Mouse (Mus musculus) neural tube, embryonic 15.5 days (tissue): Measurements from ENCODE around the gene Ms4a13. TPM values are rescaled to one million over a fixed set of nuclear protein-coding genes. Genes with fewer than 3 reads are reported as not detected.
A peak's percentile ranks its signal among the peaks of the same experiment; 100 is the strongest.
"Not testable (repeated sequence)": the region's sequence is repeated elsewhere in the genome, so short reads cannot be mapped to it uniquely, and the experiment has no call there.

Experiments used
- ATAC-seq: fragments of 200-750 bp; cut with Nextera tagmentation; 2 replicates; pipeline ENCODE4 v1.8.0; 2017; ENCODE audit warnings: mild to moderate bottlenecking, moderate TSS enrichment, moderate library complexity; ENCODE audit not compliant: low FRiP score
- H3K27ac ChIP-seq: fragments of 300-500 bp; sonication (generic); replicated peaks from 2 replicates; pipeline ENCODE4 v1.5.1; 2015; ENCODE audit warnings: mild to moderate bottlenecking, inconsistent platforms
- H3K27me3 ChIP-seq: fragments of 300-500 bp; sonication (generic); replicated peaks from 2 replicates; pipeline ENCODE4 v1.6.1; 2015; ENCODE audit warnings: inconsistent platforms
- H3K36me3 ChIP-seq: fragments of 300-500 bp; sonication (generic); 2 replicates; pipeline ENCODE4 v1.6.1; 2015; ENCODE audit warnings: inconsistent platforms
- H3K4me1 ChIP-seq: fragments of 300-500 bp; sonication (generic); 2 replicates; pipeline ENCODE4 v1.6.1; 2015; ENCODE audit warnings: inconsistent platforms
- H3K4me2 ChIP-seq: fragments of 300-500 bp; sonication (generic); 2 replicates; pipeline ENCODE4 v1.6.1; 2015; ENCODE audit warnings: inconsistent platforms, mild to moderate bottlenecking, moderate library complexity
- H3K4me3 ChIP-seq: fragments of 300-500 bp; sonication (generic); replicated peaks from 2 replicates; pipeline ENCODE4 v1.5.1; 2015; ENCODE audit warnings: mild to moderate bottlenecking, inconsistent platforms
- H3K9ac ChIP-seq: fragments of 300-500 bp; sonication (generic); replicated peaks from 2 replicates; pipeline ENCODE4 v1.6.1; 2015; ENCODE audit warnings: mild to moderate bottlenecking, inconsistent platforms
- H3K9me3 ChIP-seq: fragments of 300-500 bp; sonication (generic); replicated peaks from 2 replicates; pipeline ENCODE4 v1.6.1; 2016; ENCODE audit warnings: inconsistent platforms
- WGBS: fragments of 180-500 bp; shearing (Covaris S2); methylation state at CpG from one replicate; pipeline ENCODE4 v1.1.7; 2015; ENCODE audit warnings: mixed read lengths; 5-methylcytosine and 5-hydroxymethylcytosine counted together
- polyA plus RNA-seq: library from polyadenylated mRNA; unstranded; fragments of >200 nt; fragmentation: Nextera tagmentation; extraction: Ambion mirVana; gene quantifications from 2 replicates; pipeline ENCODE4 v1.2.1, GENCODE M21; 2015

Ms4a13 gene
- not detected in 2 replicates for polyA plus RNA-seq

- Histone ChIP-seq H3K4me2 (no peak within 1 kb of the TSS), H3K4me3 (no peak within 1 kb of the TSS), H3K27ac (no peak within 1 kb of the TSS), H3K27me3 (no peaks in the 10 kb centered on the region), H3K4me1 (no peaks in the 10 kb centered on the region), H3K36me3 (no peaks in the 10 kb centered on the region), H3K9ac (no peak within 1 kb of the TSS), H3K9me3 (no peaks in the 10 kb centered on the region)
- no peak for ATAC-seq
- 74% methylated on average over 12 of the region's 12 CpGs for WGBS
Observed at GRCm38 (mm10) chr19:11196546-11196945, at the start of gene Ms4a13. Ms4a13 (minus strand) TSS chr19:11196737.

GRCm38 (mm10) chr19:11244230-11244629 lies 47.7 kb upstream of the Ms4a13 start:
- Histone ChIP-seq H3K27me3 (no peaks in the 10 kb centered on the region), H3K4me3 (no peak overlapping the region), H3K4me2 (no peak overlapping the region), H3K9ac (no peak overlapping the region), H3K9me3 (no peaks in the 10 kb centered on the region), H3K36me3 (no peaks in the 10 kb centered on the region), H3K27ac (no peak overlapping the region), H3K4me1 (no peaks in the 10 kb centered on the region)
- ATAC-seq, result no peak

- Histone ChIP-seq H3K27ac (no peak overlapping the region), H3K27me3 (no peaks in the 10 kb centered on the region), H3K4me1 (no peaks in the 10 kb centered on the region), H3K4me2 (no peak overlapping the region), H3K36me3 (no peaks in the 10 kb centered on the region), H3K9me3 (no peaks in the 10 kb centered on the region), H3K9ac (no peak overlapping the region), H3K4me3 (no peak overlapping the region)
- WGBS, result 57% methylated on average over 5 of the region's 5 CpGs
- peak; percentile 91 for ATAC-seq
Observed at GRCm38 (mm10) chr19:11242560-11242959, 46.0 kb upstream of the Ms4a13 start.

GRCm38 (mm10) chr19:11235820-11236219 lies 39.3 kb upstream of the Ms4a13 start:
- Histone ChIP-seq H3K27me3 (no peaks in the 10 kb centered on the region), H3K4me1 (no peaks in the 10 kb centered on the region), H3K4me3 (no peak overlapping the region), H3K4me2 (no peak overlapping the region), H3K27ac (no peak overlapping the region), H3K9me3 (no peaks in the 10 kb centered on the region), H3K36me3 (no peaks in the 10 kb centered on the region), H3K9ac (no peak overlapping the region)
- no peak for ATAC-seq

GRCm38 (mm10) chr19:11234921-11235735 lies 38.6 kb upstream of the Ms4a13 start:
- H3K4me1 ChIP-seq, result no peaks in the 10 kb centered on the region
- H3K36me3 ChIP-seq, result no peaks in the 10 kb centered on the region
- no peak overlapping the region for H3K4me3 ChIP-seq
- no peak overlapping the region for H3K9ac ChIP-seq
- H3K27me3 ChIP-seq, result no peaks in the 10 kb centered on the region
- WGBS, result 67% methylated on average over 5 of the region's 5 CpGs
- H3K4me2 ChIP-seq, result no peak overlapping the region
- H3K9me3 ChIP-seq, result no peaks in the 10 kb centered on the region
- H3K27ac ChIP-seq, result no peak overlapping the region
- no peak for ATAC-seq

GRCm38 (mm10) chr19:11234244-11234643 lies 37.7 kb upstream of the Ms4a13 start:
- no peaks in the 10 kb centered on the region for H3K27me3 ChIP-seq
- no peak for ATAC-seq
- H3K27ac ChIP-seq, result no peak overlapping the region
- H3K9ac ChIP-seq, result no peak overlapping the region
- no peak overlapping the region for H3K4me3 ChIP-seq
- H3K36me3 ChIP-seq, result no peaks in the 10 kb centered on the region
- no peak overlapping the region for H3K4me2 ChIP-seq
- 80% methylated on average over 5 of the region's 5 CpGs for WGBS
- no peaks in the 10 kb centered on the region for H3K9me3 ChIP-seq
- no peaks in the 10 kb centered on the region for H3K4me1 ChIP-seq

GRCm38 (mm10) chr19:11232348-11232747 lies 35.8 kb upstream of the Ms4a13 start, which contains the start of gene Ms4a12:
Ms4a12 (minus strand) TSS chr19:11232448.
- H3K4me1 ChIP-seq, result no peaks in the 10 kb centered on the region
- H3K9me3 ChIP-seq, result no peaks in the 10 kb centered on the region
- no peak within 1 kb of the TSS for H3K9ac ChIP-seq
- H3K36me3 ChIP-seq, result no peaks in the 10 kb centered on the region
- no peak within 1 kb of the TSS for H3K27ac ChIP-seq
- H3K4me2 ChIP-seq, result no peak within 1 kb of the TSS
- WGBS, result 77% methylated on average over 5 of the region's 5 CpGs
- ATAC-seq, result no peak
- H3K27me3 ChIP-seq, result no peaks in the 10 kb centered on the region
- no peak within 1 kb of the TSS for H3K4me3 ChIP-seq

GRCm38 (mm10) chr19:11192552-11192951 lies 4.0 kb downstream of the Ms4a13 start:
- Histone ChIP-seq H3K9ac (no peak overlapping the region), H3K27me3 (no peaks in the 10 kb centered on the region), H3K27ac (no peak overlapping the region), H3K4me2 (no peak overlapping the region), H3K36me3 (no peaks in the 10 kb centered on the region), H3K9me3 (no peaks in the 10 kb centered on the region), H3K4me1 (no peaks in the 10 kb centered on the region), H3K4me3 (no peak overlapping the region)
- 74% methylated on average over 1 of the region's 1 CpGs for WGBS
- ATAC-seq, result no peak

- Histone ChIP-seq H3K36me3 (no peaks in the 10 kb centered on the region), H3K9me3 (no peaks in the 10 kb centered on the region), H3K4me1 (no peaks in the 10 kb centered on the region), H3K27me3 (no peaks in the 10 kb centered on the region), H3K27ac (no peak overlapping the region), H3K4me2 (no peak overlapping the region), H3K4me3 (no peak overlapping the region), H3K9ac (no peak overlapping the region)
- ATAC-seq, result no peak
- 20% methylated on average over 5 of the region's 5 CpGs for WGBS
Observed at GRCm38 (mm10) chr19:11184121-11184520, 12.4 kb downstream of the Ms4a13 start.

GRCm38 (mm10) chr19:11177464-11177863 lies 19.1 kb downstream of the Ms4a13 start:
- Histone ChIP-seq H3K4me2 (no peak overlapping the region), H3K9ac (no peak overlapping the region), H3K4me1 (no peaks in the 10 kb centered on the region), H3K27ac (no peak overlapping the region), H3K9me3 (no peaks in the 10 kb centered on the region), H3K36me3 (no peaks in the 10 kb centered on the region), H3K27me3 (no peaks in the 10 kb centered on the region), H3K4me3 (no peak overlapping the region)
- no peak for ATAC-seq
- 45% methylated on average over 2 of the region's 2 CpGs for WGBS

- H3K27ac ChIP-seq, result no peak within 1 kb of the TSS
- WGBS, result 44% methylated on average over 10 of the region's 10 CpGs
Observed at GRCm38 (mm10) chr19:11165172-11165571, 31.4 kb downstream of the Ms4a13 start, which contains the start of gene 1700025F22Rik. 1700025F22Rik (minus strand) TSS chr19:11165320.

GRCm38 (mm10) chr19:11157890-11158289 lies 38.6 kb downstream of the Ms4a13 start:
- not testable (repeated sequence) for H3K27me3 ChIP-seq, H3K4me1 ChIP-seq, H3K4me3 ChIP-seq, H3K9me3 ChIP-seq, H3K36me3 ChIP-seq, H3K4me2 ChIP-seq, H3K9ac ChIP-seq, H3K27ac ChIP-seq, ATAC-seq
- WGBS, result 84% methylated on average over 6 of the region's 6 CpGs

More at GRCm38 (mm10) chr19:11165172-11165571, 31.4 kb downstream of the Ms4a13 start, which contains the start of gene 1700025F22Rik:
- Histone ChIP-seq H3K4me3 (no peak within 1 kb of the TSS), H3K4me1 (no peaks in the 10 kb centered on the region), H3K9me3 (no peaks in the 10 kb centered on the region), H3K4me2 (no peak within 1 kb of the TSS), H3K27me3 (no peaks in the 10 kb centered on the region), H3K36me3 (no peaks in the 10 kb centered on the region), H3K9ac (no peak within 1 kb of the TSS)
- ATAC-seq, result no peak
